Mouse (Mus musculus) cerebellum, adult 8-10 months (tissue): ENCODE data around the gene Zbtb7a.
"Not testable (repeated sequence)": the region's sequence is repeated elsewhere in the genome, so short reads cannot be mapped to it uniquely, and the experiment has no call there.

Experiments
- DNase-seq: peaks from one replicate; pipeline ENCODE4 v3.0.0; 2022

The Zbtb7a gene

DNA sequence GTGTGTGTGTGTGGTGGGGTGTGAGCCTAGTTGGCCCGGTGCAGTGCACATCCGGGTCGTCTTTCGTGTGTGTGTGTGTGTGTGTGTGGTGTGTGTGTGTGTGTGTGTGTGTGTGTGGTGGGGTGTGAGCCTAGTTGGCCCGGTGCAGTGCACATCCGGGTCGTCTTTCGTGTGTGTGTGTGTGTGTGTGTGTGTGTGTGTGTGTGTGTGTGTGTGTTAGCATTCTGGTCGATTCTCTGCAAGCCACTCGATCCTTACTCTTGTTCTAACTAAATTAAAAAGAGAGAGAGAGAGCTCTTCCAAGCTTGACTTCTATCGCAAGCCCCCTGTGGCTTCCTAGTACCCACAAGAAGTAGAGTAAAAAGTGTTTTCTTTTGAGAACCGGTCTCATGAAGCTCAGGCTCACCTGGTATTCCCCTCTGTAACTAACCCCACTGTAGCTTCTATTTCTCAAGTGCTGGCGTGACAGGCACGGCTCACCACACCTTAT lies 34.4 kb downstream of the Zbtb7a start:
- DNase-seq: not testable (repeated sequence)

GRCm38 (mm10) chr10:81173132-81173531 lies 38.1 kb downstream of the Zbtb7a start:
- DNase-seq: peak; percentile 85

DNA sequence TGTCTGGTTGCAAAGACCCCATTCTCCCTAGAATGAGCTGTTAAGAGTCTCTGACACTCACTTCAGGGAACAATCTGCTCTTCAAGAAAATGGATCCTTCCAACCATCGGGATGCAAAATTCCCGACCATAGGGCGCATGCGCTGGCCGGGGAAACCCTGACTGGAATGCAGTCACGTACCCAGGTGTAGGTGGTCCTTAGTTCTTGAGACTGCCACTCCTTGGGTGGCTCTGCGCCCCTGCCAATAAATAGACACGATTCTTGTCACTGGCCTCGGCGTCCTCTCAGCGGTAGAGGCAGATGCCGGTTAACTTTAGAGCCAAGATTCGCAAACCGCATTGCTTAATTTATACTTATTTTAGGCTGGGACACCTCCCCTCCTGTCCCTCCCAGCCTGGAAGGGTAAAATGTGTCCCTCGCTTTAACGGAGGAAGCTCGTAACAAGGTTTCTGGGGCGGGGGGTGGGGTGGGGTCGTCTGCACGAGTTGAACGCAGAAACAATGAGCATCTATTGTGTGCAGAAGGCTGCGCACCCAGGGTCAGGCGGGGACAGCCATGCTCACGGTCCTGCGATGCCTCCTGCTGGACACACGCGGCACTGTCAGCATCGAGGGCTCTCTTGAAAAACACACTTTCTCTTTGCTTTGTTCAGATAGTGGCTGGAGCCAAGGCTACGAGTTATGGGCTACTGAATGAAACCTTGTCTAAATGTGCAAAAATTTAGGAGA lies 39.8 kb downstream of the Zbtb7a start:
- peak; percentile 92 for DNase-seq

DNA sequence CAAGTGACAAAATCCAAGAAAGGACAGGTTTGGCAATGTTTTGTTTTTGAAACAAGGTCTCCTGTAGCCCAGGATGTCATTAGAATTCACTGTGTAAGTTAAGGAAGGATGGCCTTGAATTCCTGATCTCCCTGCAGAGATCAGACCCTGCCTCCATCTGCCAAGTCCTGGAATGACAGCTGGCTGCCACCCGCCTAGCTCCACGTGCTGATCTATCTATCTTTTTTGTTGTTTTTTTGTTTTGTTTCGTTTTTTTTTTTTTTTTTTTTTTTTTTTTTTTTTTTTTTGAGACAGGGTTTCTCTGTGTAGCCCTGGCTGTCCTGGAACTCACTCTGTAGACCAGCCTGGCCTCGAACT lies 40.3 kb downstream of the Zbtb7a start:
- not testable (repeated sequence) for DNase-seq

- no peak for DNase-seq
These were observed 41.0 kb downstream of the Zbtb7a start for GRCm38 (mm10) chr10:81175936-81176465.

DNA sequence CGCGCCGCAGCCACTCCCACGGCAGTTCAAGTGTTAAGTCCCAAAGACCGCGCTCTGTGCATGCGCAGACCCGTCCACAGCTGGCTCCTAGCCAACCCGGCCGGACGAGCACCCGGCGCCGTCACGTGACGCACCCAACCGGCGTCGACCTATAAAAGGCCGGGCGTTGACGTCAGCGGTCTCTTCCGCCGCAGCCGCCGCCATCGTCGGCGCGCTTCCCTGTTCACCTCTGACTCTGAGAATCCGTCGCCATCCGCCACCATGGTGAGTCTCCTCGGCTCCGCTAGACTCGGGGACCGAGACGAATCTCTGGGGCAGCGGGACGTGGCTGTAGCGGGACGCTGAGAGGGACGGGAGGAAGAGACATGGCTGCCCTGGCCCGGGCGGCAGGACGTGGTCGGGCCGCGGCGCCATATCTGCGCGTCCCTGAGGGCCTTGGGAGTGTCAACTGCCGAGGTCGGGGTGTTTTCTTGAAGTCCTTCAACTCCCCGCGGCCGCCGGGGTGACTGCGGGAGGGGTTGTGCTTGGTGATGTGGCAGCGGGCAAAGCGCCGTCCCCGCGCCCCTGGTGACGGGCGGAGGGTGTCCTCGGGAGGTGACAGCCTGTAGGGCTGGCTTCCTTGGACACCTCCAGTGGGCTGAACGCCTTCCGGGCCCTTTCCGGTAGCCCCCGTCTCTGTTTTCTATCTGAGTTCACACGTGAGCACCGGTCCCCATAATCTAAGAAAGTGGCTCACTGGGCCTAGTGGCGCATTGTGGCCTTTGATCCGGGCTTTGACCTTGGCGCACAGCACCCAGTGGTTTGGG lies 41.6 kb downstream of the Zbtb7a start, which contains the start of gene Eef2:
Gene Eef2 (plus strand): TSS at position 166 of the 806 bp plus-strand sequence.
- peak; percentile 100 for DNase-seq

- peak; percentile 61 for DNase-seq
These were observed 42.5 kb downstream of the Zbtb7a start for GRCm38 (mm10) chr10:81177491-81177925.

- no peak for DNase-seq
These were observed 43.1 kb downstream of the Zbtb7a start for GRCm38 (mm10) chr10:81177958-81178712.

GRCm38 (mm10) chr10:81178927-81179326 lies 43.9 kb downstream of the Zbtb7a start:
- no peak for DNase-seq

DNA sequence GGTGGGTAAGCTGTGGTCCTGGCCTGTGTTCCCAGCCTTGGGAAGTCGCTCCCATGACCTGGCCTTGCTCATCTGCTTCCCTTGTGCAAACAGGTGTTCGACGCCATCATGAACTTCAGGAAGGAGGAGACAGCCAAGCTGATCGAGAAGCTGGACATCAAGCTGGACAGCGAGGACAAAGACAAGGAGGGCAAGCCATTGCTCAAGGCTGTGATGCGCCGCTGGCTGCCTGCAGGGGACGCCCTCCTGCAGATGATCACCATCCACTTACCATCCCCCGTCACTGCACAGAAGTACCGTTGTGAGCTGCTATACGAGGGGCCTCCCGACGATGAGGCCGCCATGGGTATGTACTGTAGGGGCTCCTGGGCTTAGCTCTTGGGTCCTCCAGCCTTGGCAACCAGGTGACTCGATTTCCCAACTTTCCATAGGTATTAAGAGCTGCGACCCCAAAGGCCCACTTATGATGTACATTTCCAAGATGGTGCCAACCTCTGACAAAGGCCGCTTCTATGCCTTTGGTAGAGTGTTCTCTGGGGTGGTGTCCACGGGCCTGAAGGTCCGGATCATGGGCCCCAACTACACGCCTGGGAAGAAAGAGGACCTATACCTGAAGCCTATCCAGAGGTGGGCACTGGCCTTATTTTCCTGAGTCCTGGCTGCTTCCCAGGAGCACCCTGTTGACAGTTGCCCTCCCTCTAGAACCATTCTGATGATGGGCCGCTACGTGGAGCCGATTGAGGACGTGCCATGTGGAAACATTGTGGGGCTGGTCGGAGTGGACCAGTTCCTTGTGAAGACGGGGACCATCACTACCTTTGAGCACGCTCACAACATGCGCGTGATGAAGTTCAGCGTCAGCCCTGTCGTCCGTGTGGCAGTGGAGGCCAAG lies 44.7 kb downstream of the Zbtb7a start:
- DNase-seq: no peak

DNA sequence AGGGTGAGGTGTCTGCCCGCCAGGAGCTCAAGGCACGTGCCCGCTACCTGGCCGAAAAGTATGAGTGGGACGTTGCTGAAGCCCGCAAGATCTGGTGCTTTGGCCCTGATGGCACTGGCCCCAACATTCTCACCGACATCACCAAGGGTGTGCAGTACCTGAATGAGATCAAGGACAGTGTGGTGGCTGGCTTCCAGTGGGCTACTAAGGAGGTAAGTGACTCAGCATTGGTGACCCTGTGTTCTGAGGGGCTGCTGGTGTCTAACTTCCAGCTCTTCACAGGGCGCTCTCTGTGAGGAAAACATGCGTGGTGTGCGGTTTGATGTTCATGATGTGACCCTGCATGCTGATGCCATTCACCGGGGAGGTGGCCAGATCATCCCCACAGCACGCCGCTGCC lies 45.9 kb downstream of the Zbtb7a start:
- DNase-seq: no peak

DNA sequence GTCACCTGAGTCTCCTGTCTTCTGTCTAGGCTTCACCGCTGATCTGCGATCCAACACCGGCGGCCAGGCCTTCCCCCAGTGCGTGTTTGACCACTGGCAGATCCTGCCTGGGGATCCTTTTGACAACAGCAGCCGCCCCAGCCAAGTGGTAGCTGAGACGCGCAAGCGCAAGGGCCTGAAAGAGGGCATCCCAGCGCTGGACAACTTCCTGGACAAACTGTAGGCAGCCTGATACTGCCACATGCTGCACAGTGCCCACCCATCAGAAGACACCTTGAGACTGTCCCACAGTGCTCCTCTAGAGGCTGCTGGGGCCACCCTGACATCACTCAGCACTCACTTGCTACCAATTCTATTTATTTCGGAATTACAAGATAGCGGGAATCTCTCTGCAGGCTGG lies 46.8 kb downstream of the Zbtb7a start:
- not testable (repeated sequence) for DNase-seq

GRCm38 (mm10) chr10:81182336-81183333 lies 47.6 kb downstream of the Zbtb7a start, which contains the start of gene Dapk3:
Gene Dapk3, plus strand, starts transcription at chr10:81183005.
- DNase-seq: peak; percentile 96

DNA sequence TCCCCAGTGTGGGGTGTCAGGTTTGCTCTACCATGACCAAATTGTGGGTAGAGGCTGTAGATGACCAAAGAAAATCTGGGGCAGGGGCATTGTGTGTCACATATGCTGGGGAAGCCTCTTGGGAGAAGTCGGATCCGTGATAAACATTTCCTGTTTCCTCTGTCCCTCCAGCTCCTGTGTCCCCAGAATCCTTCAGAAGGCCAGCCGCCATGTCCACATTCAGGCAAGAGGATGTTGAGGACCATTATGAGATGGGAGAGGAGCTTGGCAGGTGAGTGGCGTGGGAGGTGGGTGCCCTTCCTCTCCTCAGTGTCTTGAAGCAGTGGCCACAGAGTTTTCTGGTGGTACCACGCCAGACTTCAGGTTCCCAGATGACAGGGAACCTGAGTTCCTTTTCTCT lies 48.8 kb downstream of the Zbtb7a start, which contains the start of gene 4930442H23Rik:
Gene 4930442H23Rik (minus strand): TSS at position 45 of the 400 bp plus-strand sequence.
- no peak for DNase-seq

- DNase-seq: no peak
These were observed 49.7 kb downstream of the Zbtb7a start for GRCm38 (mm10) chr10:81184765-81185164.

DNA sequence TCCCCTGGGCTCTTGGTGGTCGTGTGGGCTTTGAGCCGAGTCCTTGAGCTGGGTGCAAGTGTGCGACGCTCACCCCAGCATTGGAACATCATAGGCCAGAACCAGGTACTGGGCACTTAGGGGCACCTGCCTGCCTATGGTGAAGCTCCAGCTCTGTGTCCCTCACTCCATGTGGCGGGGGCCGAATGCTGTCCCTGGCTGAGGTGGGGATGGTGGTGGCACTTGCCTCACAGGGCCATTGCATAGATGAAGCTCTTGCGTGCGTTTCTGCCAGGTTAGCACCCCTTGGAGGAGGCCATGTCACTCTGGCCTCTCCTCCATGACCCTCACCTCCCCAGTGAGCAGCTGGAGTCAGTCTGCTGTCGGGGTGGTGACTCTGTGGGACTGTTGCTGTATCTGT lies 52.1 kb downstream of the Zbtb7a start:
- no peak for DNase-seq

GRCm38 (mm10) chr10:81189821-81190220 lies 54.8 kb downstream of the Zbtb7a start:
- no peak for DNase-seq

GRCm38 (mm10) chr10:81190236-81190911 lies 55.4 kb downstream of the Zbtb7a start:
- peak; percentile 53 for DNase-seq

GRCm38 (mm10) chr10:81190912-81191321 lies 55.9 kb downstream of the Zbtb7a start:
- no peak for DNase-seq
